Mouse (Mus musculus) neutrophil, adult 5-6 weeks (primary cell): ENCODE data around the gene Dync2li1. TPM values are rescaled to one million over a fixed set of nuclear protein-coding genes. Genes with fewer than 3 reads are reported as not detected.

Experiments
- ATAC-seq: fragments of 151-379, 151-347 bp; 2 replicates; pipeline ENCODE4 v1.8.0; 2017; ENCODE audit warnings: mild to moderate bottlenecking, moderate TSS enrichment; ENCODE audit not compliant: insufficient number of reproducible peaks, poor library complexity, low FRiP score, severe bottlenecking; ENCODE audit errors: extremely low read depth
- total RNA-seq: library from RNA; stranded (forward); fragments of 200-1000 nt; gene quantifications from 2 replicates; pipeline ENCODE4 v1.2.3, GENCODE M21; 2017

The Dync2li1 gene
- total RNA-seq, 1 experiment from 2014 or later = 4.2 TPM

- no peak for ATAC-seq
Measured at GRCm38 (mm10) chr17:84639796-84640378, 13.6 kb downstream of the Dync2li1 start.

GRCm38 (mm10) chr17:84641893-84642292, 15.6 kb downstream of the Dync2li1 start:
- peak; percentile 75 for ATAC-seq

DNA sequence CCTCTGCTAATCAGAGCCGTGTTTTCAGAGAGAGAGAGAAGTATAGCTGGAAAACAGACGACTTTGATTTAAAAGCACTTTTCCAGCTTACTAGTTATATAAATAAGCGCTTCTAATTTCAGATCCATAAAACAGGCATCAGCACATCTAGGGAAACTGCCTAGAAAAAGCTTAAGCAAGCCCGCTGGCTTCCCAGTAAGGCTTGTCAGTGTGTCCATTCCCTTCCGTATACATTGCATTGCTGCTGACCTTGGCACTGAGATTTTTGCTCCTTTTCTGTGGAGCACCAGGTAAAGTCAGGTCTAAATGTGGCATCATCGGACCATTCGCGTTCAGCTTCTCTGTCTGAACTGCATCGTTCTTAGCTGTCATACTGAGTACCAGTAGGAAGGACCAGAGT, 16.0 kb downstream of the Dync2li1 start:
- ATAC-seq = no peak

DNA sequence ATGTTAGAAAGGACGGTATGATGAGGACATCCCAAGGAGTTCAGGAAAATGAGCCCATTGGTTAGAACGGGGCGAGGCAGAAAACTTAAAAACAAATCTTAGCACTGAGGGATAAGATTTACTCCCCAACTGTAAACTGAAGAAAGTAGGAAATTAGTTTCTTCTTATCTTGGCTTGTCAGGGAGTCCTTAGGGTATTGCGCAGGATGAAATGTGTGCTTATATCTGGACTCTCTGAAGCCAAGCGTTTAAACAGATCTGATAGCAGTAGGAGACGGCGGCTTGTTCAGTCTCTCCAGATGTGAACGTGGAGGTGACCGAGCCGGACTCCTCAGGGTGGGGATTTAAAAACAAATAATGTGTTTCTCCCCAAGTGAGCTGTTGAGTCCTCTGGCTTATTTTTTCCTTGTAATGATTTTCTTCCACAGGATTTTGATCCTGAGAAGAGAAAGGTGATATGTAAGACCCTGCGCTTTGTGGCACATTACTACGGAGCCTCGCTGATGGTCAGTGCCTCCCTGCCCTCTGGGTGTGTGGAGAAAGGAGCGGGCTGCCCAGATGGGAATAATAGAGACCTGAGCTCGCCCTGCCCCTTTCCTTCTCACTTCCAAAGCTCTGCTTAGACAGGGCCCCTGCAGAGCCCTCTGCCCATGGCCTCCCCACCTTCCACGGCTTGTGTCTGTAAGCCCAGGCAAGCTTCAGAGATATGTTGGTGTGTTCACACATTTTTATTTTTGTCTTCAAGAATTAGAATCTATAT, 18.2 kb downstream of the Dync2li1 start:
- ATAC-seq = no peak

GRCm38 (mm10) chr17:84645119-84645518, 18.8 kb downstream of the Dync2li1 start:
- ATAC-seq = no peak

- ATAC-seq = no peak
Measured at GRCm38 (mm10) chr17:84645894-84646293, 19.6 kb downstream of the Dync2li1 start.

GRCm38 (mm10) chr17:84646477-84646876, 20.2 kb downstream of the Dync2li1 start:
- no peak for ATAC-seq

DNA sequence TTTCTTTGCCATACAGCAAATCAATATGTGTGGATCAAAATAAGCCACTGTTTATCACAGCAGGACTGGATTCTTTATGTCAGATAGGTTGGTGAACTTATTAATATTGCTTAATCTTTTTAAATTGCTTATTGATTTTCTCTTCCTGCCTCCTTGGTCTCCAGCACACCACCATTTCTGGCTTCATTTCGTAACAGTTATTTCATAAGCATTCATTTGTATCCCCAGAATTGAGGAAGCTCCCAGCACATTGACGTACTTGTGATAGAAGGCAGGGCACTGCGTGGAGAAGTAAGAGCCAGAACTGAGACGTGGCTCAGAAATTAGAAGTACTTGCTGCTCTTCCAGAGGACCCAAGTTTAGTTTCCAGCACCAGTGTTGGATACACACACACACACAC, 21.3 kb downstream of the Dync2li1 start:
- peak; percentile 88 for ATAC-seq

- no peak for ATAC-seq
Measured at GRCm38 (mm10) chr17:84650302-84651017, 24.2 kb downstream of the Dync2li1 start.

- no peak for ATAC-seq
Measured at GRCm38 (mm10) chr17:84653544-84653943, 27.2 kb downstream of the Dync2li1 start.

DNA sequence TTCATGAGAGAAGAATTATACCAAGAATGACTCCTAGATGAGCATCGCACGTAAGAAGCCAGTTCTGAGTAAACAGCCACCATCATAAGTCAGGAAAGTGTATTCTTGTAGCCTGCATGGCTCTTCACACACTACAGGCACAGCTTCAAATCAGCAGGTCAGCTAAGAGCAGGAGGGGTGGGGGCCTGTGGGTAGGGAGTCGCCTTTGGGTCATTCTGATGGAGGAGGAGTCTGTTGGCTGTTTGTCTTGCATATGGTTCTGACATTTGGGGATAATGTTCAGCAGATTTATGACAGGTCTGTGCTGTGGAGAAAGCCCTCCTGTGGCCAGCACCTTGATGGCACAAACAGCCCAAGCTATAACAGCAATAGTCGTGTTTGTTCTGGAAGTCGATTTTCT, 29.9 kb downstream of the Dync2li1 start:
- ATAC-seq = no peak

- no peak for ATAC-seq
Measured at GRCm38 (mm10) chr17:84656653-84657421, 30.5 kb downstream of the Dync2li1 start.

- no peak for ATAC-seq
Measured at GRCm38 (mm10) chr17:84657422-84657732, 31.1 kb downstream of the Dync2li1 start.

DNA sequence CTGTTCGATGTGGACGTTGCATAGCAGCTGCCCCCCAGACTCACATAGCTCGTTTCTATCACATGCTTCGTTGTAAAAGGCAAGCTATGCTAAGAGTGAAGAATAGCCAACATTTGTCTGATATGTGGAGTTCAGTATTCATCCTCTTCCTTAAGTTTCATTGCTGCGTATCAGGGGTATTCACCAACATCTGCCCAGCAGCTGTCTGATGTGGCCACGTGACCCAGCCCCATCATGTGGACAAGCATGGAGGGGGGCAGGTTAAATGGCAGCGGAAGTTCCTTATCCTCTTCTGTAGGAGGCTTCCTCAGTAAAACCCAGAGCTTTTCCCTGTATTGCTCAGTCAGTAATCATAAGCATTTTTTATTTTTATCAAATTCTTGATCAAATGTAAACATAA, 31.5 kb downstream of the Dync2li1 start:
- ATAC-seq = no peak

DNA sequence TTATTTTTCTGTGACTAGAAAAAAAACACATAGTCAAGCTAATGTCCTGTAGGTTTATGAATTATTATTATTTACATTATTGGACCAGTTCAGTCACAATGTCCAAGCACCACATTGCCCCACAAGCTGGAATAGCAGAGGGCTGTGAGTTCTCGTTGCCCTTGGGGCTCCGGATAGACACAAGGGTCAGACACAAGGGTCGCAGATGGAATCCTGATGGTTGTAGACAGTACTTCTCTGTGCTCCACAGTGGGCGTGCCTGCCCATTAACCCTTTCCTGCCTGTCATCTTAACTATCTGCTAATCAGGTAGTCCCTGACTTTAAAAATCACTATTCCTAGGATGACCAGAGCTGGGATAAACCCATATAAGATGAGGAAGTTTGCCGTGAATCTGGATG, 31.9 kb downstream of the Dync2li1 start:
- no peak for ATAC-seq

DNA sequence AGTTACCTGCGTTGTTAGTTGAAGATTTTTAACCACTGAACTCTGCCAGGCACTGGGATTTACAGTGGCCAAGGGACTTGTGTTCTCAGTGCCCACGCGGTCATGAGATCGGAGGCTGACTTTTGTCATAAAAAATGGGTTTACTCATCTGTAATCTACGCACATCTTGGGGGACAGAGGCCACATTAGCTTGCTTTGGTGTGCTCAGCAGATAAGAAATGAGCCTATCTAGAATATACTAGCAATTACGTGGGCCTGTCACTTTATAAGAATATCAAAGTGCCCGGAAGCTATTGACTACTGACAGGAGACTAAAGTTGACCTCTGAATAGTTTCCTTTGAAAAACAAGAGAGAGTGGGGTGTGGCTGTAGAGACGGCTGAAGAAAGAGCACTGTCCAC, 32.7 kb downstream of the Dync2li1 start:
- no peak for ATAC-seq

- ATAC-seq = no peak
Measured at GRCm38 (mm10) chr17:84665053-84665452, 38.8 kb downstream of the Dync2li1 start.

DNA sequence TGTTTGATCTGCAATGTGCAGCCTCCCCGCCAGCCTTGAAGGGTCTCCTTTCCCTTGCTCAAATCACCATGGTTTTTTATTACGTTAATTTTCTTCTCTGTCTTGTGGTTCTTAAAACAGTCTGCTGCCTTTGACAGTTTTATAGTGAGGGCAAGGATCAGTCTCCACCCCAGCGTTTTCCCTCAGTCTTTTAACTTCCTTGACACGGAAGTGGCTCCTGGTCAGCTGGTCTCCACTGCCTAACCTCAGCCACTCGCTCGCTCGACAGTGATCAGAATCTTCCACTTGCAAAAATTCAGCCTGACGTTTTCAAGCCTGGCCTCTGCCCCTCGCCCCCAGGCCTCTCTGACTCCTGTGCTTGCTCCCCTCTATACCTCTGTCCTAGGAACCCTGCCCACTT, 39.4 kb downstream of the Dync2li1 start:
- no peak for ATAC-seq

GRCm38 (mm10) chr17:84667848-84668247, 41.6 kb downstream of the Dync2li1 start:
- ATAC-seq = no peak
